Mouse (Mus musculus) cerebellum, adult 18-20 months (tissue): Measurements from ENCODE around the gene Traf3ip2.

Source experiments
- DNase-seq, 2 experiments: peaks; one replicate each; pipeline ENCODE4 v3.0.0; 2021

Gene Traf3ip2

GRCm38 (mm10) chr10:39683481-39683880, 70.7 kb downstream of the Traf3ip2 start:
- no peak for DNase-seq

DNA sequence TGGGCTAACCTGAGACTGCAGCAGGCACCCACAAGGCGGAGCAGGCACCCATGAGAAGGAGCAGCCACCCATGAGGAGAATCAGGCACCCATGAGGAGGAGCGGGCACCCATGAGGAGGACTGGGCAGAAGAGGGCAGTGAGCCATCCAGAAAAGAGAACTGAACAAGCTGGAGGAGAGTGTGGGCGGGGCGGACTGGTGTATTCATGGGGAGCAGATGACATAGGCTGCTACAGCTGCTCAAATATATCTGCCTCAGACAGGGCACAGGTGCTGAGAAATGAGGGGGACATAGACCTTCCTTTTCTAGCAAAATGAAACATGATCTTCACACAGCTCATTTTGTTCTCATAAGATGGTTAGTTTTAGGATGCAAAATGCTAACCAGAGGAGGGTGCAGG, 74.1 kb downstream of the Traf3ip2 start:
- DNase-seq = no peak

GRCm38 (mm10) chr10:39687851-39688250, 75.1 kb downstream of the Traf3ip2 start:
- DNase-seq = peak; percentile 19 to 22

GRCm38 (mm10) chr10:39691351-39692064, 78.8 kb downstream of the Traf3ip2 start:
- DNase-seq = no peak

DNA sequence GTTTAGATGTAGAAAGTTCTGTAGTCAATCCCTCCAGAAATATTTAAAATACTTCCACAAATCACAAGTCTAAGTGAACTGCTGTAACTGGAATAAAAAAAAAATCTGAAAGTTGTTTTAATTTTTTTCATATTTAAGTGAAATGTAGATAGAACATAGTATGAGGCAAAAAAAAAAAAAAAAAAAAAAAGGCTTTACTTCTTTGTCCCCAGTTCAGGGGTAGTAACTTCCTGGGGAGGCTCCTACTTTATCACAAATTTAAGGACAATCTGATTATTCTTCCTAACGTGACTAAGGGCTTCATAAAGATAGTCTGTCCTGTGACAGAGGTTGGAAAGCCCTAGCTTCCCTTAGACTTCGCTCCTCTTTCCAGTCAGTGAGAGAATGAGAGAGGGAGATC, 79.4 kb downstream of the Traf3ip2 start:
- DNase-seq = no peak
